In the genomic region with DNA sequence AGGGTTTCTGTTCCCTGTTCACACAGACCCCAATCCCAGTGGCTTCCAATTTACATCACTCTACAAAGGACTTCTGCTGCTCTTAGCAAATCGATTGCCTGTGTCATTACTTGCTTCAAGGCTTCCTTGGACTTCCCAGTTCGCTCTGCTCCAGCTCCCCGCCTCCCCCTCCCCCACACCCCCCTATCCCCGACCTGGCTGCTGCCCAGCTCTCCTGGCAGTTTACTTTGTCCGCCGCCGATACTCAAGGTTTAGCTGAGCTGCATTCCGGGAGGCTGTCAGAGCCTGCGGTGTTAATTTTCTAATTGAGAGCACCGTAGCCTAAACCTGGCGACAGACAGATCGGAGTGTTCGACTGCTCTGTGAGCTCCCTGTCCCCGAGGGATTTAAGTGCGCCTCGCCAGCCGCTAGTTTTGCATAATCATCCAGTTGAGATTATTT, we compare ENCODE assay signal across 8 mouse cellular contexts. TPM values are rescaled to one million over a fixed set of nuclear protein-coding genes. Genes with fewer than 3 reads are reported as not detected.
A peak's percentile ranks its signal among the peaks of the same experiment; 100 is the strongest.
DNase-seq lines count a peak whose midpoint lies in the region; ATAC-seq and TF ChIP-seq lines count a peak whose summit lies in the region.

No protein-coding gene starts in this region.

- no peaks in the 10 kb centered on the region for H3K36me3 ChIP-seq in forebrain, embryonic 11.5 days (ENCODE audit: control insufficient read depth, insufficient read depth, low read length)
- H3K36me3 ChIP-seq in hindbrain, embryonic 12.5 days, result no peaks in the 10 kb centered on the region
- no peaks in the 10 kb centered on the region for H3K36me3 ChIP-seq in limb, embryonic 14.5 days (ENCODE audit: control insufficient read depth, insufficient read depth, low read length)
- H3K36me3 ChIP-seq in midbrain, embryonic 13.5 days, result no peaks in the 10 kb centered on the region

- no peak for TF ChIP-seq POLR2A in limb, embryonic 14.5 days (IDR thresholded peaks at IDR 0.05; ENCODE audit: borderline replicate concordance, extremely low read depth, insufficient read depth, insufficient read length)

- under 1% methylated on average over 17 of the region's 17 CpGs for WGBS in forebrain, embryonic 11.5 days
- WGBS in hindbrain, embryonic 12.5 days, result under 1% methylated on average over 17 of the region's 17 CpGs
- 3% methylated on average over 17 of the region's 17 CpGs for WGBS in limb, embryonic 14.5 days
- under 1% methylated on average over 17 of the region's 17 CpGs for WGBS in midbrain, embryonic 13.5 days

- peak overlapping the region; percentile 81 for H3K4me2 ChIP-seq in forebrain, embryonic 11.5 days (ENCODE audit: low read depth, low read length, severe bottlenecking)
- H3K4me2 ChIP-seq in hindbrain, embryonic 12.5 days (replicated peaks), result peak overlapping the region; percentile 62
- peak overlapping the region; percentile 69 for H3K4me2 ChIP-seq in limb, embryonic 14.5 days (replicated peaks; ENCODE audit: low read depth, low read length, severe bottlenecking)
- peak overlapping the region; percentile 64 for H3K4me2 ChIP-seq in midbrain, embryonic 13.5 days (replicated peaks)

- ATAC-seq in forebrain, embryonic 11.5 days (replicated peaks; ENCODE audit: low FRiP score), result peak; percentile 45
- peak; percentile 51 for ATAC-seq in hindbrain, embryonic 12.5 days (ENCODE audit: low FRiP score)
- ATAC-seq in limb, embryonic 14.5 days (ENCODE audit: low FRiP score, low read depth), result peak; percentile 20; the same call in 1 of the 2 replicates
- peak; percentile 46 for ATAC-seq in midbrain, embryonic 13.5 days

- H3K27me3 ChIP-seq in forebrain, embryonic 11.5 days (ENCODE audit: control insufficient read depth, insufficient read depth, low read length), result peaks cover 17% of the 10 kb centered on the region; the same call in 1 of the 2 replicates
- peaks cover 12% of the 10 kb centered on the region for H3K27me3 ChIP-seq in hindbrain, embryonic 12.5 days
- no peaks in the 10 kb centered on the region for H3K27me3 ChIP-seq in limb, embryonic 14.5 days (ENCODE audit: control insufficient read depth, insufficient read depth, low read length)
- H3K27me3 ChIP-seq in midbrain, embryonic 13.5 days, result peaks cover 33% of the 10 kb centered on the region

- peak overlapping the region; percentile 60 for H3K4me3 ChIP-seq in layer of hippocampus, adult 2 months
- peak overlapping the region; percentile 33 for H3K4me3 ChIP-seq in forebrain, embryonic 11.5 days (ENCODE audit: low read depth, low read length)
- H3K4me3 ChIP-seq in hindbrain, embryonic 12.5 days, result peak overlapping the region; percentile 33
- peak overlapping the region; percentile 37 for H3K4me3 ChIP-seq in limb, embryonic 14.5 days (replicated peaks; ENCODE audit: low read length)
- H3K4me3 ChIP-seq in midbrain, embryonic 13.5 days (replicated peaks), result peak overlapping the region; percentile 40

- peak in 1 of 2 experiments; percentile 17 for DNase-seq in layer of hippocampus, adult 2 months (ENCODE audit: low spot score in 2 of 2)
- DNase-seq in layer of hippocampus, adult 9-10 months (ENCODE audit: low spot score), result no peak
- peak; percentile 75 for DNase-seq in forebrain, embryonic 11.5 days (ENCODE audit: low spot score)
- peak; percentile 23 for DNase-seq in limb, embryonic 14.5 days (ENCODE audit: low spot score)
- DNase-seq in urinary bladder, postnatal 10 days (ENCODE audit: low spot score), result no peak
- no peak for DNase-seq in yolk sac, embryonic 10.5 days (ENCODE audit: low spot score)

- peak overlapping the region; percentile 84; the same call in 1 of the 2 replicates for H3K27ac ChIP-seq in layer of hippocampus, adult 2 months
- no peak overlapping the region for H3K27ac ChIP-seq in forebrain, embryonic 11.5 days (ENCODE audit: low read depth, low read length)
- peak overlapping the region; percentile 45 for H3K27ac ChIP-seq in hindbrain, embryonic 12.5 days
- no peak overlapping the region for H3K27ac ChIP-seq in limb, embryonic 14.5 days (replicated peaks; ENCODE audit: low read depth, low read length)
- H3K27ac ChIP-seq in midbrain, embryonic 13.5 days, result peak overlapping the region; percentile 59

- H3K9me3 ChIP-seq in forebrain, embryonic 11.5 days (ENCODE audit: control insufficient read depth, low read length), result no peaks in the 10 kb centered on the region
- H3K9me3 ChIP-seq in hindbrain, embryonic 12.5 days (replicated peaks), result no peaks in the 10 kb centered on the region
- H3K9me3 ChIP-seq in limb, embryonic 14.5 days (ENCODE audit: control insufficient read depth, low read length), result no peaks in the 10 kb centered on the region
- no peaks in the 10 kb centered on the region for H3K9me3 ChIP-seq in midbrain, embryonic 13.5 days

- peak overlapping the region; percentile 44; the same call in 1 of the 2 replicates for H3K9ac ChIP-seq in forebrain, embryonic 11.5 days (ENCODE audit: low read length)
- H3K9ac ChIP-seq in hindbrain, embryonic 12.5 days, result peak overlapping the region; percentile 44; the same call in 1 of the 2 replicates
- H3K9ac ChIP-seq in limb, embryonic 14.5 days (ENCODE audit: low read depth, low read length, severe bottlenecking), result peak overlapping the region; percentile 35; the same call in 1 of the 2 replicates
- H3K9ac ChIP-seq in midbrain, embryonic 13.5 days (replicated peaks), result peak overlapping the region; percentile 56

- peaks cover 3% of the 10 kb centered on the region; the same call in 1 of the 2 replicates for H3K4me1 ChIP-seq in forebrain, embryonic 11.5 days (replicated peaks; ENCODE audit: control insufficient read depth, insufficient read depth, low read length)
- peaks cover 25% of the 10 kb centered on the region for H3K4me1 ChIP-seq in hindbrain, embryonic 12.5 days
- H3K4me1 ChIP-seq in limb, embryonic 14.5 days (ENCODE audit: control insufficient read depth, insufficient read depth, low read length), result peaks cover 20% of the 10 kb centered on the region
- peaks cover 42% of the 10 kb centered on the region for H3K4me1 ChIP-seq in midbrain, embryonic 13.5 days (replicated peaks)

- no peak for TF ChIP-seq CTCF in layer of hippocampus, adult 2 months (conservative IDR thresholded peaks at IDR 0.05)

RNA-seq across cellular contexts. Expression of a gene that starts 4.7 kb away (rescaled TPM):
- under 1 TPM; 0.22 to 0.44 TPM for total RNA-seq in layer of hippocampus, adult 2 months (2021)
- polyA plus RNA-seq in forebrain, embryonic 11.5 days (2014; fragmentation: Nextera tagmentation; extraction: Ambion mirVana), result 0.29 and 0.32 TPM in 2 replicates
- 0.23 and 0.56 TPM in 2 replicates for polyA plus RNA-seq in hindbrain, embryonic 12.5 days (2016; fragmentation: Nextera tagmentation; extraction: Ambion mirVana)
- polyA plus RNA-seq in limb, embryonic 14.5 days (2012; rRNA removed), result 4.4 and 5.0 TPM in 2 replicates
- polyA plus RNA-seq in limb, embryonic 14.5 days (2014; fragmentation: Nextera tagmentation; extraction: Ambion mirVana), result 2.5 and 2.7 TPM in 2 replicates
- 0.30 and 0.39 TPM in 2 replicates for polyA plus RNA-seq in midbrain, embryonic 13.5 days (2015; fragmentation: Nextera tagmentation; extraction: Ambion mirVana)

Comparison
In these comparisons a context has a peak if more than half of its experiments do, and no peak if none do; other contexts are left out.
1. DNase-seq: peak in forebrain, embryonic 11.5 days (single experiment) and limb, embryonic 14.5 days (single experiment); none in layer of hippocampus, adult 9-10 months (single experiment), urinary bladder, postnatal 10 days (single experiment) and yolk sac, embryonic 10.5 days (single experiment).
2. H3K27ac ChIP-seq: peak in layer of hippocampus, adult 2 months (single experiment), hindbrain, embryonic 12.5 days (single experiment) and midbrain, embryonic 13.5 days (single experiment); none in forebrain, embryonic 11.5 days (single experiment) and limb, embryonic 14.5 days (single experiment).
3. Peak in every context shown above with its lines, with median percentiles within 50 percentile points of each other: H3K4me3 ChIP-seq, ATAC-seq, H3K4me2 ChIP-seq and H3K9ac ChIP-seq.